Mouse (Mus musculus): Measurements from ENCODE around the gene Arid5b. TPM values are rescaled to one million over a fixed set of nuclear protein-coding genes. Genes with fewer than 3 reads are reported as not detected.

The Arid5b gene
- polyA plus RNA-seq, 1 experiment from 2014 or later = 39.1 TPM

- Histone ChIP-seq H3K4me2 (no peak overlapping the region), H3K27ac (peak overlapping the region; percentile 57)
- 38% methylated on average over 7 of the region's 7 CpGs for WGBS
Observed at GRCm38 (mm10) chr10:68246603-68247247, 31.8 kb downstream of the Arid5b start.

GRCm38 (mm10) chr10:68240804-68241485 is 37.6 kb downstream of the Arid5b start:
- Histone ChIP-seq H3K4me3 (no peak overlapping the region), H3K9ac (no peak overlapping the region), H3K36me3 (peaks cover 20% of the 10 kb centered on the region), H3K4me2 (no peak overlapping the region), H3K27ac (no peak overlapping the region), H3K27me3 (no peaks in the 10 kb centered on the region), H3K4me1 (peaks cover 28% of the 10 kb centered on the region), H3K9me3 (no peaks in the 10 kb centered on the region)
- no peak for ATAC-seq (ENCODE audit: borderline replicate concordance, extremely low read depth, low FRiP score, low TSS enrichment)
- WGBS = 69% methylated on average over 13 of the region's 13 CpGs

More at GRCm38 (mm10) chr10:68246603-68247247, 31.8 kb downstream of the Arid5b start:
- Histone ChIP-seq H3K27me3 (no peaks in the 10 kb centered on the region), H3K9ac (no peak overlapping the region), H3K36me3 (peaks cover 14% of the 10 kb centered on the region), H3K4me3 (no peak overlapping the region), H3K9me3 (no peaks in the 10 kb centered on the region), H3K4me1 (peaks cover 27% of the 10 kb centered on the region)
- no peak for ATAC-seq (ENCODE audit: borderline replicate concordance, extremely low read depth, low FRiP score, low TSS enrichment)

DNA sequence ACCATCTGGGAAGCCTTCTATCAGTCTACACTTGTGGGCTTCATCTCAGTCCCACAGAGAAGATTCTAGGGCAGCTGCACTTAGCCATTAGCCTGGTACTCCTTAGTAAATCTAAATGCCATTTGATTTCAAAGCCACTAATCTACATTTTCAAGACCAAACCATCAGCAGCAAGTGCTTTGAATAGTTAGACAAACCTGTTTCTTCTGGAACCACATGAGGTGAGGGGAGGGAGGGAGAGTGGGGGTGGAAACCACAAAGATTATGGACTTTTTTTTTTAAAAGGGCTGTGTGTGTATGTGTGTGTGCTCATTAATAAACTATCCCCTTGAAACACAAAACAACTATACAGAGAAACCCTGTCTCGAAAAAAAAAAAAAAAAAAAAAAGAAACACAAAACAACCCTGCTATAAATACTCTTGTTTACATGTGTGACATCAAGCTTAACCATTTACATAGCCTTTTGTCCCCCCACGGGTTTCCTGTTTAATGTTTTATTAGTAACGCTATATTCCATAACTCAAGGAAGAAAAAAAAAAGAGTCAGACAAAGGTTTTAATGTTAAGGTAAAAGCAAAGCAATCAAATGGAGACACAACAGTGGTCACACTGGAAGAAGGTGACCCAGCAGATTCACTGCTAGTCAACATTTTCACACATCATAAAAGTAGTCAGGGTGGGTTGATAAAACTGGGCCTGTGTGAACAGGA is 38.3 kb downstream of the Arid5b start:
- ATAC-seq (ENCODE audit: borderline replicate concordance, extremely low read depth, low FRiP score, low TSS enrichment) = no peak
- Histone ChIP-seq H3K9me3 (no peaks in the 10 kb centered on the region), H3K4me1 (peaks cover 28% of the 10 kb centered on the region), H3K4me3 (no peak overlapping the region), H3K9ac (no peak overlapping the region), H3K27ac (peak overlapping the region; percentile 74), H3K36me3 (peaks cover 20% of the 10 kb centered on the region), H3K27me3 (no peaks in the 10 kb centered on the region), H3K4me2 (no peak overlapping the region)
- WGBS = 27% methylated on average over 3 of the region's 3 CpGs

DNA sequence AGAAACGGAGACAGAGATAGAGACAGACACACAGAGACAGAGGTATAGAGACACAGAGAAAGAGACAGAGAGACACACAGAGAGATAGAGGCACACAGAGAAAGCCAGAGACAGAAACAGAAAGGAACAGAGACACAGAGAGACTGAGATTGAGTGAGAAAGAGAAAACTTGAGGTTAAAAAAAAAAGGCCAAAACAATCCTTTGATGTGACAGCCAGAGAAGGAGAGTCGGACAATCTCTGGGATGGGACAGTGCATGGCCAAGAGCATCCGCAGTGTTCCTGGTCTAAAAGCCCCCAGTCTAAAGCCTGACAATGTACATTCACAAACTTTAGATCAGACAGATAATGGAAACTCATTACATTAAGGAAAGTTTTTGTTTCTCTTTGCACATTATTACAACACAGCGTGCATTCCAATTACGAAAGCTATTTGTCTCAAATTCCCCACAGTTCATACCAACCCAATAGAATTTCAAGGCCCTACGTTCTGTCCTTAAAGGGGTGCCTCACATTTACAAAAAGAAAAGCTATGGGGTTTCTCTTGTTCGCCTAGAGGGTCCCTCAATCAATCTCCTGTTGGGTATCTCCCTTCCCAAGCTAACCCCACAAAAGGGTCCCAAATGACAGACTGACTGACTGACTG is 39.0 kb downstream of the Arid5b start:
- WGBS = 62% methylated on average over 7 of the region's 7 CpGs
- peaks cover 20% of the 10 kb centered on the region for H3K36me3 ChIP-seq
- H3K9ac ChIP-seq = no peak overlapping the region
- no peak; the same call in 1 of the 2 replicates for ATAC-seq (ENCODE audit: borderline replicate concordance, extremely low read depth, low FRiP score, low TSS enrichment)
- no peaks in the 10 kb centered on the region for H3K27me3 ChIP-seq
- no peaks in the 10 kb centered on the region for H3K9me3 ChIP-seq
- 0 out of 2 replicates have a peak overlapping the region, but pooled peaks have one; percentile 6 for H3K4me2 ChIP-seq
- peak overlapping the region; percentile 74 for H3K27ac ChIP-seq
- H3K4me1 ChIP-seq = peaks cover 28% of the 10 kb centered on the region
- no peak overlapping the region for H3K4me3 ChIP-seq

- Histone ChIP-seq H3K27me3 (no peaks in the 10 kb centered on the region), H3K27ac (peak overlapping the region; percentile 74), H3K36me3 (peaks cover 24% of the 10 kb centered on the region), H3K9me3 (no peaks in the 10 kb centered on the region), H3K4me2 (peak overlapping the region; percentile 6; the same call in 1 of the 2 replicates), H3K9ac (no peak overlapping the region), H3K4me3 (no peak overlapping the region), H3K4me1 (peaks cover 28% of the 10 kb centered on the region)
- 36% methylated on average over 5 of the region's 5 CpGs for WGBS
- ATAC-seq (ENCODE audit: borderline replicate concordance, extremely low read depth, low FRiP score, low TSS enrichment) = no peak
Observed at GRCm38 (mm10) chr10:68238707-68239425, 39.7 kb downstream of the Arid5b start.

DNA sequence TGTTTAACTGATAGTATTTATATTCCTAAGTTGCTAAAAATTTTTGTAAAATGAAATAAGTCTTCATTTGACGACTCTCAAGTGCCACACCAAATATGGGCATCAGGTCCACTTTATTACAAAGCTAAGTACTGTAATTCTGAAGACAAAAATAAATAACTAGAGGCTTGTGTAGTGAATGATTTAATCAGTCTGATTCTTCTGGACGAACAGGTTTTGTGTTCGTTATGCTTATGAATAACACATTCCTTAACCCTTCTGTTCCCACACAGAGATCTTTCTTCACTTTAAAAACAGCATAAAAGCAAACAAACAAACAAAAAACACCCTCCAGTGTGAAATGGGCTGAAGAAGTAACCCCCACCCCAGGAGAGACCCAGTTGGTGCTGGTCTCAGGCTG is 40.4 kb downstream of the Arid5b start:
- Histone ChIP-seq H3K4me2 (peak overlapping the region; percentile 9; the same call in 1 of the 2 replicates), H3K27ac (peak overlapping the region; percentile 74)
- WGBS = 22% methylated on average over 3 of the region's 3 CpGs

DNA sequence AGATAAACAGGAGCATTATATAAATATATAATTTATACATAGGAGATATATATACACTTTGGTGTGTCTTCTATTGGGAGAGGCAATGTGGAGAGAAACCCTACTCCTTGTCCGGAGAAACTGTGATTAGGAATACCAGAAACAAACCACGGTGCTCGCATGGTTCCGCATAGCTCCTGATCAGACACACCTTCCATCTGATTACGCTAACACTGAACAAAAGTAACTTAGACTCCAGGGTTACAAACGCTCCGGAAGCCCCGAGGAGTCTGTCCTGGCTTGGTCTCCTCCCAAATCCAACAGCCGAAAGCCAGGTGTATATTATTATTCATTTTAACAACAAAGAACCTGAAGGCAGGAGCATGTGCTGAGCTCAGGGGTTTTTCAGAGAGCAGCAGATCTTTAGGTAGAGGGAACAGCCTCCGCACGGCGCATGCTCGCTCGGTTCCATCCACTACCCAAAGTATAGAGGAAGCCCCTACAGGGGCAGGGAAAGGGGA is 41.5 kb downstream of the Arid5b start:
- no peak overlapping the region for H3K4me2 ChIP-seq
- H3K9ac ChIP-seq = no peak overlapping the region
- H3K9me3 ChIP-seq = no peaks in the 10 kb centered on the region
- ATAC-seq (ENCODE audit: borderline replicate concordance, extremely low read depth, low FRiP score, low TSS enrichment) = no peak
- H3K27ac ChIP-seq = peak overlapping the region; percentile 12; the same call in 1 of the 2 replicates
- 71% methylated on average over 14 of the region's 14 CpGs for WGBS
- peaks cover 28% of the 10 kb centered on the region for H3K4me1 ChIP-seq
- H3K36me3 ChIP-seq = peaks cover 23% of the 10 kb centered on the region
- no peaks in the 10 kb centered on the region for H3K27me3 ChIP-seq
- no peak overlapping the region for H3K4me3 ChIP-seq

More for the DNA sequence above, 40.4 kb downstream of the Arid5b start:
- peaks cover 28% of the 10 kb centered on the region for H3K4me1 ChIP-seq
- no peaks in the 10 kb centered on the region for H3K27me3 ChIP-seq
- H3K9ac ChIP-seq = no peak overlapping the region
- H3K36me3 ChIP-seq = peaks cover 29% of the 10 kb centered on the region
- H3K9me3 ChIP-seq = no peaks in the 10 kb centered on the region
- no peak for ATAC-seq (ENCODE audit: borderline replicate concordance, extremely low read depth, low FRiP score, low TSS enrichment)
- H3K4me3 ChIP-seq = no peak overlapping the region

DNA sequence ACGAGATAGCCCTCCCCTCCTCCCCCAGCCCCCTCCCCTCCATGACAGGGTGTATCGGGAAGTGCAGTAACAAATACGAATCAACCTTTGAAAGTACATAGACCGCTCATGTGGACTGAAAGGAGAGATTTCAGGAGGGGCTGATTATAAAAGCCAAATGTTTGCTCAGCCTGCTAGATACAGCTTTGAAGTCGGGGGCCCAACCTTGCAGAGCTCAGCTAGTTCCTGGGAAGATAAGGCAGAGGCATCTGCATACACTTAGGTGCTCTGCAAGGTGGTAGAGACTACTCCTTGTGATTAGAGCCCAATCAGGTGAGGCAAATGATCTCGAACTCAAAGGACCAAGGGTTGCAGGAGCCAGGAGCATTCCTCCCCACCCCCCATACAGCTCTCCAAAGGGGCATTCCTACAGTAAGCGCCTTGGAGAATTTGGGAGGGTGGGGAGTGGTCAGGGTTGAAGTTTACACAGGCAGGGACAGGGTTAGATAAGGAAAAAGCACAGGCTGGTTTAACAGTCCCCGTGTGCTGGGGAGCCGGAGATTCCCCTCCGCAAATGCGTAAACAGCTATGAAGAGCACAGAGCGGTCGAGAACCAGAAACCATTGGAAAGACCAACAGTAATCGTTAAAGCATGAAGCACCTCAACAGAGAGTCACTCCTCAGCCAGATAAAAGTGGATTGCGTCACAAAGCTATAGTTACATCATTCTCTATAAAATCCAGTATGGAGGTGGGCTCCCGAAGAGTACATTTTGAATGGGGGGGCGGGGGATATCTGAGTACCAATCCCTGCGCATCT is 47.0 kb downstream of the Arid5b start:
- peaks cover 20% of the 10 kb centered on the region; the same call in 1 of the 2 replicates for H3K36me3 ChIP-seq
- ATAC-seq (ENCODE audit: borderline replicate concordance, extremely low read depth, low FRiP score, low TSS enrichment) = peak; percentile 70
- peak overlapping the region; percentile 41 for H3K4me2 ChIP-seq
- no peaks in the 10 kb centered on the region for H3K9me3 ChIP-seq
- no peak overlapping the region for H3K9ac ChIP-seq
- H3K27ac ChIP-seq = peak overlapping the region; percentile 87
- no peaks in the 10 kb centered on the region for H3K27me3 ChIP-seq
- 33% methylated on average over 18 of the region's 18 CpGs for WGBS
- H3K4me1 ChIP-seq = peaks cover 15% of the 10 kb centered on the region; the same call in 1 of the 2 replicates
- H3K4me3 ChIP-seq = no peak overlapping the region

- peak overlapping the region; percentile 87 for H3K27ac ChIP-seq
- no peak overlapping the region for H3K4me3 ChIP-seq
- H3K4me2 ChIP-seq = peak overlapping the region; percentile 41; the same call in 1 of the 2 replicates
- H3K36me3 ChIP-seq = peaks cover 25% of the 10 kb centered on the region; the same call in 1 of the 2 replicates
- 50% methylated on average over 13 of the region's 13 CpGs for WGBS
- H3K9me3 ChIP-seq = no peaks in the 10 kb centered on the region
- H3K4me1 ChIP-seq = peaks cover 15% of the 10 kb centered on the region; the same call in 1 of the 2 replicates
- H3K27me3 ChIP-seq = no peaks in the 10 kb centered on the region
- no peak overlapping the region for H3K9ac ChIP-seq
- no peak for ATAC-seq (ENCODE audit: borderline replicate concordance, extremely low read depth, low FRiP score, low TSS enrichment)
Observed at GRCm38 (mm10) chr10:68230653-68231384, 47.7 kb downstream of the Arid5b start.
